Mouse (Mus musculus) erythroid progenitor cell, adult 5-6 weeks (primary cell): Measurements from ENCODE around the gene Tescl. TPM values are rescaled to one million over a fixed set of nuclear protein-coding genes. Genes with fewer than 3 reads are reported as not detected.

Experiments
- ATAC-seq: replicated peaks from 2 replicates; pipeline ENCODE4 v1.8.0; 2016; ENCODE audit warnings: moderate number of reproducible peaks, mild to moderate bottlenecking, moderate TSS enrichment, inconsistent platforms; ENCODE audit not compliant: poor library complexity, low FRiP score, severe bottlenecking
- total RNA-seq, 2 experiments: library from RNA; stranded (forward) in 1 of 2; stranded (reverse) in 1 of 2; fragments of 150-400 nt in 1 of 2; fragments of 186-747, 209-891 nt in 1 of 2; gene quantifications; 2 replicates each; pipeline versions ENCODE4 v1.2.3 to v1.2.4; 2015 to 2017; ENCODE audit warnings: low replicate concordance in 2 of 2

Gene Tescl
- total RNA-seq (2015; ENCODE audit: low replicate concordance) (not detected in 2 replicates), total RNA-seq (2017; ENCODE audit: low replicate concordance) (not detected in 2 replicates)

DNA sequence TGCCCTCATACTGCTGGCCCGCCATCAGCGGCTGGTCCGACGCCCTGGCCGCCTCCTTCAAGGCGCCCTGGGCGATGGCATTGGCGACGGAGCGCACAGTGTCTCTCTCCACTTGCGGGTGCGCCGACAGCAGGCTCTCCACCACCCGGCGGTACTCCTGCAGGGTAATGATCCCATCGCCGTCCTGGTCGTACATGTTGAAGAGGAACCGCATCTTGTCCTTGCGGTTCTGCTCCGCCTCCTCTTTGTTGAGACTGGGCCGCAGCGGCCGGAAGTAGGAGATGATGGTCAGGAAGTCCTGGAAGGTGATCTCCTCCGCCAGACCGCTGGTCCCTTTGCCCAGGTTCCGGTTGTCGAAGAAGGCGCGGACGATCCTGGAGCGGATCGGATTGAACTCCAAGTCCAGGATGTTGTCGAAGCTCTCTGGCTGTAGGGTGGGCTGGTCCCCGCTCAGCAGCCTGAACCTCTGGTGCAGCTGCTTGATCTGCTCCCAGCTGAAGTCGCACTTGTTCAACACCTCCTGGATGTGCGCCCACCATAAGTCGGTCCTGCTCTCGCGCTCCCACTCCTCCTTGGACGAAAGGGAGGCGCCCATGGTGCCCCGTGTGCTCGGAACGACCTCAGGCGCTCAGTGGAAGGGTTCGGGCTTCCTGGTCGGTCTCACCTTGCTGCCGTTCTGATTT lies at the start of gene Tescl:
Gene Tescl, minus strand, starts transcription at position 633 of the 683 bp plus-strand sequence.
- no peak for ATAC-seq

- no peak for ATAC-seq
These were observed 49.1 kb upstream of the Tescl start for GRCm38 (mm10) chr7:24382730-24383372.

DNA sequence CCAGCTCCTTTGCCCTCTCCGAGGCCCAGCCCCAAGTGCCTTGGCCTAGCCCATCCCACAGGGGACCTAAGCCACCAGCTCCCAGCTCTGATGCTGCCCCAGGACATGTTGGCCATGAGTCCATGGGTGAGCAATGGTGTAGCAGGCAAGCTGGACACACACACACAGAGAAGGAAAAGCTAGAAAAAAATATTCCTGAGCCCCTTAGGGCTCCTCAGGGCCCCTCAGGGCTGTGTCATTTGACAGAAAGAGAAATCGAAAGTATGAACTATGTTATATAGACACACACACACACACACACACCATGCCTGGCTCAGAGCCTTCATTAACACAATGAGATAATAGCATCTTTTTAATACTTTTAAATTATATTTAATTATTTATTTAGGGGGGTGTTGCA lies 46.6 kb upstream of the Tescl start:
- no peak for ATAC-seq

- ATAC-seq: no peak
These were observed 46.2 kb upstream of the Tescl start for GRCm38 (mm10) chr7:24379934-24380333.

GRCm38 (mm10) chr7:24378049-24378701 lies 44.4 kb upstream of the Tescl start:
- ATAC-seq: no peak

- peak; percentile 84 for ATAC-seq
These were observed 43.5 kb upstream of the Tescl start for GRCm38 (mm10) chr7:24377091-24377865.

GRCm38 (mm10) chr7:24376456-24376855 lies 42.7 kb upstream of the Tescl start:
- ATAC-seq: no peak; the same call in 1 of the 2 replicates

GRCm38 (mm10) chr7:24373538-24374379 lies 40.0 kb upstream of the Tescl start:
- ATAC-seq: no peak

- ATAC-seq: no peak
These were observed 39.0 kb upstream of the Tescl start for GRCm38 (mm10) chr7:24372786-24373185.

- ATAC-seq: peak; percentile 55
These were observed 38.6 kb upstream of the Tescl start for GRCm38 (mm10) chr7:24372300-24372699.

- no peak for ATAC-seq
These were observed 38.0 kb upstream of the Tescl start for GRCm38 (mm10) chr7:24371809-24372145.

GRCm38 (mm10) chr7:24371012-24371808 lies 37.5 kb upstream of the Tescl start:
- ATAC-seq: peak; percentile 73

- ATAC-seq: peak; percentile 17
These were observed 36.2 kb upstream of the Tescl start, which contains the start of gene Kcnn4 for GRCm38 (mm10) chr7:24369731-24370541. Gene Kcnn4, plus strand, starts transcription at chr7:24370263.

GRCm38 (mm10) chr7:24368946-24369345 lies 35.2 kb upstream of the Tescl start:
- ATAC-seq: no peak

DNA sequence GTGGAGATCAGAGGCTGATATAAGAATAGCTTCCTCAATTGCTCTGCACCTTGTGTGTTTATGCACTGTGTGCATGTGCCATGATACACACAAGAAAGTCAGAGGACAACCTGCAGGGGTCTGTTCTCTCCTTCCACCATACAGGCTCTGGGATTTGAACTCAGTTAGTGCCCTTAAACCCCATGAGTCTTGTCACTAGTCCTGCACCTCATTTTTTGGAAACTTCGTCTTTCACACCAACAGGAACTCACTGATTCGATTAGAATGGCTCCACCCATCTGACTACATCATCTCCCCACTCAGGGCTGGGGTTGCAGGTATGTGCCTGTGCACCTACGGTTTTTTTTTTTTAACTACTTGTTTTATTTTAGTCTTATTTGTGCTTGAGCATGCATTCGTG lies 34.5 kb upstream of the Tescl start:
- ATAC-seq: no peak

GRCm38 (mm10) chr7:24366716-24367632 lies 33.2 kb upstream of the Tescl start:
- peak; percentile 36 for ATAC-seq
